Mouse (Mus musculus) CH12.LX (cell line): ENCODE data around the gene Slc13a2.

Source experiments
- CTCF ChIP-seq, 2 experiments: IDR thresholded peaks in 1 of 2; conservative IDR thresholded peaks in 1 of 2; 2 replicates each; pipeline ENCODE4 v1.5.1; 2011 to 2012; ENCODE audit warnings: low read depth in 2 of 2, low read length in 2 of 2, improper control_type of control experiment in 1 of 2, inconsistent platforms in 1 of 2, mild to moderate bottlenecking in 1 of 2, moderate library complexity in 1 of 2
- EP300 ChIP-seq: IDR thresholded peaks from 2 replicates; pipeline ENCODE4 v1.6.1; 2011; ENCODE audit warnings: low read length, improper control_type of control experiment
- HCFC1 ChIP-seq: IDR thresholded peaks from 2 replicates; pipeline ENCODE4 v1.6.1; 2012; ENCODE audit warnings: low read depth, mild to moderate bottlenecking, inconsistent platforms, low read length, improper control_type of control experiment
- MAFK ChIP-seq: IDR thresholded peaks from 2 replicates; pipeline ENCODE4 v1.6.1; 2011; ENCODE audit warnings: low read length, improper control_type of control experiment; ENCODE audit not compliant: insufficient replicate concordance
- MYC ChIP-seq: IDR thresholded peaks from 2 replicates; pipeline ENCODE4 v1.6.1; 2011; ENCODE audit warnings: low read depth, mild to moderate bottlenecking, improper control_type of control experiment, low read length
- POLR2A ChIP-seq: IDR thresholded peaks from 2 replicates; pipeline ENCODE4 v1.6.1; 2011; ENCODE audit warnings: low read depth, mild to moderate bottlenecking, improper control_type of control experiment, low read length

GRCm38 (mm10) chr11:78412861-78413260, 9.2 kb downstream of the Slc13a2 start:
- no peak for TF ChIP-seq MYC
- TF ChIP-seq HCFC1 = no peak
- no peak for TF ChIP-seq POLR2A
- no peak for TF ChIP-seq CTCF (conservative IDR thresholded peaks at IDR 0.05 in 1 of 2, IDR thresholded peaks at IDR 0.05 in 1 of 2; ENCODE audit: low read depth in 2 of 2, low read length in 2 of 2)
- no peak for TF ChIP-seq EP300
- TF ChIP-seq MAFK = no peak
